Mouse (Mus musculus): Measurements from ENCODE around the gene Metap1d. TPM values are rescaled to one million over a fixed set of nuclear protein-coding genes. Genes with fewer than 3 reads are reported as not detected.

Metap1d gene
- polyA plus RNA-seq, 1 experiment from 2014 or later = 13.5 TPM

GRCm38 (mm10) chr2:71544391-71545285 lies 91.6 kb downstream of the Metap1d start:
- WGBS = 2% methylated on average over 61 of the region's 61 CpGs

GRCm38 (mm10) chr2:71545401-71545881 lies 92.4 kb downstream of the Metap1d start:
- Histone ChIP-seq H3K4me3 (ENCODE audit: low read depth, low read length) (peak overlapping the region; percentile 37), H3K4me2 (replicated peaks; ENCODE audit: low read depth) (peak overlapping the region; percentile 63), H3K27ac (ENCODE audit: low read depth, low read length) (no peak overlapping the region), H3K36me3 (ENCODE audit: control insufficient read depth, insufficient read depth) (no peaks in the 10 kb centered on the region), H3K27me3 (replicated peaks; ENCODE audit: control insufficient read depth, insufficient read depth, low read length) (peaks cover 92% of the 10 kb centered on the region), H3K9me3 (ENCODE audit: control insufficient read depth) (no peaks in the 10 kb centered on the region), H3K4me1 (replicated peaks; ENCODE audit: control insufficient read depth, insufficient read depth, low read length) (no peaks in the 10 kb centered on the region), H3K9ac (ENCODE audit: low read depth, low read length) (no peak overlapping the region)
- ATAC-seq = no peak
- no peak for TF ChIP-seq CTCF (IDR thresholded peaks at IDR 0.05; ENCODE audit: low read depth)
- WGBS = 1% methylated on average over 32 of the region's 32 CpGs

More at GRCm38 (mm10) chr2:71544391-71545285, 91.6 kb downstream of the Metap1d start:
- no peak for TF ChIP-seq CTCF (IDR thresholded peaks at IDR 0.05; ENCODE audit: low read depth)
- no peak for ATAC-seq
- Histone ChIP-seq H3K4me2 (replicated peaks; ENCODE audit: low read depth) (peak overlapping the region; percentile 9; the same call in 1 of the 2 replicates), H3K4me3 (ENCODE audit: low read depth, low read length) (peak overlapping the region; percentile 37), H3K4me1 (replicated peaks; ENCODE audit: control insufficient read depth, insufficient read depth, low read length) (no peaks in the 10 kb centered on the region), H3K36me3 (ENCODE audit: control insufficient read depth, insufficient read depth) (no peaks in the 10 kb centered on the region), H3K9ac (ENCODE audit: low read depth, low read length) (no peak overlapping the region), H3K27ac (ENCODE audit: low read depth, low read length) (no peak overlapping the region), H3K9me3 (ENCODE audit: control insufficient read depth) (no peaks in the 10 kb centered on the region), H3K27me3 (replicated peaks; ENCODE audit: control insufficient read depth, insufficient read depth, low read length) (peaks cover 91% of the 10 kb centered on the region)

GRCm38 (mm10) chr2:71545882-71546639 lies 93.0 kb downstream of the Metap1d start:
- Histone ChIP-seq H3K9me3 (ENCODE audit: control insufficient read depth) (no peaks in the 10 kb centered on the region), H3K4me3 (ENCODE audit: low read depth, low read length) (peak overlapping the region; percentile 37), H3K27me3 (replicated peaks; ENCODE audit: control insufficient read depth, insufficient read depth, low read length) (peaks cover 92% of the 10 kb centered on the region), H3K9ac (ENCODE audit: low read depth, low read length) (no peak overlapping the region), H3K4me2 (replicated peaks; ENCODE audit: low read depth) (peak overlapping the region; percentile 63), H3K36me3 (ENCODE audit: control insufficient read depth, insufficient read depth) (no peaks in the 10 kb centered on the region), H3K27ac (ENCODE audit: low read depth, low read length) (no peak overlapping the region), H3K4me1 (replicated peaks; ENCODE audit: control insufficient read depth, insufficient read depth, low read length) (no peaks in the 10 kb centered on the region)
- no peak for TF ChIP-seq CTCF (IDR thresholded peaks at IDR 0.05; ENCODE audit: low read depth)
- peak; percentile 19 for ATAC-seq
- under 1% methylated on average over 55 of the region's 59 CpGs for WGBS

GRCm38 (mm10) chr2:71546640-71547071 lies 93.6 kb downstream of the Metap1d start, which contains the start of gene Dlx2:
Gene Dlx2 (minus strand): TSS chr2:71546754.
- H3K4me1 ChIP-seq (replicated peaks; ENCODE audit: control insufficient read depth, insufficient read depth, low read length) = no peaks in the 10 kb centered on the region
- no peaks in the 10 kb centered on the region for H3K36me3 ChIP-seq (ENCODE audit: control insufficient read depth, insufficient read depth)
- peaks cover 92% of the 10 kb centered on the region for H3K27me3 ChIP-seq (replicated peaks; ENCODE audit: control insufficient read depth, insufficient read depth, low read length)
- peak within 1 kb of the TSS; percentile 63 for H3K4me2 ChIP-seq (replicated peaks; ENCODE audit: low read depth)
- peak within 1 kb of the TSS; percentile 37 for H3K4me3 ChIP-seq (ENCODE audit: low read depth, low read length)
- no peaks in the 10 kb centered on the region for H3K9me3 ChIP-seq (ENCODE audit: control insufficient read depth)
- no peak within 1 kb of the TSS for H3K27ac ChIP-seq (ENCODE audit: low read depth, low read length)
- ATAC-seq = no peak; the same call in 1 of the 2 replicates
- TF ChIP-seq CTCF (IDR thresholded peaks at IDR 0.05; ENCODE audit: low read depth) = no peak
- WGBS = under 1% methylated on average over 37 of the region's 37 CpGs
- H3K9ac ChIP-seq (ENCODE audit: low read depth, low read length) = no peak within 1 kb of the TSS

- TF ChIP-seq CTCF (IDR thresholded peaks at IDR 0.05; ENCODE audit: low read depth) = peak; percentile 87
- Histone ChIP-seq H3K4me1 (replicated peaks; ENCODE audit: control insufficient read depth, insufficient read depth, low read length) (no peaks in the 10 kb centered on the region), H3K4me2 (replicated peaks; ENCODE audit: low read depth) (no peak overlapping the region), H3K36me3 (ENCODE audit: control insufficient read depth, insufficient read depth) (no peaks in the 10 kb centered on the region), H3K9me3 (ENCODE audit: control insufficient read depth) (no peaks in the 10 kb centered on the region), H3K4me3 (ENCODE audit: low read depth, low read length) (no peak overlapping the region), H3K9ac (ENCODE audit: low read depth, low read length) (no peak overlapping the region), H3K27ac (ENCODE audit: low read depth, low read length) (no peak overlapping the region), H3K27me3 (replicated peaks; ENCODE audit: control insufficient read depth, insufficient read depth, low read length) (peaks cover 92% of the 10 kb centered on the region)
- ATAC-seq = no peak
- WGBS = 3% methylated on average over 8 of the region's 8 CpGs
Observed at GRCm38 (mm10) chr2:71547829-71548228, 94.8 kb downstream of the Metap1d start.

GRCm38 (mm10) chr2:71550330-71550729 lies 97.3 kb downstream of the Metap1d start:
- Histone ChIP-seq H3K27me3 (replicated peaks; ENCODE audit: control insufficient read depth, insufficient read depth, low read length) (peaks cover 82% of the 10 kb centered on the region), H3K9ac (ENCODE audit: low read depth, low read length) (no peak overlapping the region), H3K9me3 (ENCODE audit: control insufficient read depth) (no peaks in the 10 kb centered on the region), H3K4me3 (ENCODE audit: low read depth, low read length) (no peak overlapping the region), H3K4me2 (replicated peaks; ENCODE audit: low read depth) (no peak overlapping the region), H3K36me3 (ENCODE audit: control insufficient read depth, insufficient read depth) (no peaks in the 10 kb centered on the region), H3K27ac (ENCODE audit: low read depth, low read length) (no peak overlapping the region), H3K4me1 (replicated peaks; ENCODE audit: control insufficient read depth, insufficient read depth, low read length) (no peaks in the 10 kb centered on the region)
- WGBS = 19% methylated on average over 3 of the region's 3 CpGs
- ATAC-seq = no peak
- TF ChIP-seq CTCF (IDR thresholded peaks at IDR 0.05; ENCODE audit: low read depth) = no peak
